Mouse (Mus musculus) hindbrain, embryonic 14.5 days (tissue): ENCODE results near the gene Skint8. TPM values are rescaled to one million over a fixed set of nuclear protein-coding genes. Genes with fewer than 3 reads are reported as not detected.
"Not testable (repeated sequence)": the region's sequence is repeated elsewhere in the genome, so short reads cannot be mapped to it uniquely, and the experiment has no call there.

ENCODE experiments used
- ATAC-seq: fragments of 200-750 bp; cut with Nextera tagmentation; 2 replicates; pipeline ENCODE4 v1.8.0; 2017; ENCODE audit warnings: moderate number of reproducible peaks, mild to moderate bottlenecking, moderate TSS enrichment, moderate library complexity; ENCODE audit not compliant: low FRiP score
- DNase-seq: peaks from one replicate; pipeline ENCODE4 v3.0.0-alpha.2; 2015; ENCODE audit warnings: low spot score
- H3K27ac ChIP-seq: fragments of 300-500 bp; sonication (generic); 2 replicates; pipeline ENCODE4 v1.5.1; 2014; ENCODE audit warnings: mild to moderate bottlenecking, moderate library complexity
- H3K27me3 ChIP-seq: fragments of 300-500 bp; sonication (generic); 2 replicates; pipeline ENCODE4 v1.6.1; 2014; ENCODE audit warnings: mild to moderate bottlenecking, low read length, mixed read lengths; ENCODE audit not compliant: control insufficient read depth, insufficient read depth
- H3K36me3 ChIP-seq: fragments of 300-500 bp; sonication (generic); replicated peaks from 2 replicates; pipeline ENCODE4 v1.6.1; 2014; ENCODE audit not compliant: control insufficient read depth, insufficient read depth
- H3K4me1 ChIP-seq: fragments of 300-500 bp; sonication (generic); replicated peaks from 2 replicates; pipeline ENCODE4 v1.6.1; 2014; ENCODE audit warnings: antibody characterized with exemption, low read length, mixed read lengths; ENCODE audit not compliant: control insufficient read depth, insufficient read depth
- H3K4me2 ChIP-seq: fragments of 300-500 bp; sonication (generic); replicated peaks from 2 replicates; pipeline ENCODE4 v1.6.1; 2014; ENCODE audit warnings: mild to moderate bottlenecking, moderate library complexity
- H3K4me3 ChIP-seq: fragments of 300-500 bp; sonication (generic); replicated peaks from 2 replicates; pipeline ENCODE4 v1.5.1; 2014; ENCODE audit warnings: mild to moderate bottlenecking, low read length
- H3K9ac ChIP-seq: fragments of 300-500 bp; sonication (generic); 2 replicates; pipeline ENCODE4 v1.6.1; 2014
- H3K9me3 ChIP-seq: fragments of 300-500 bp; sonication (generic); 2 replicates; pipeline ENCODE4 v1.6.1; 2016; ENCODE audit warnings: low read length; ENCODE audit not compliant: control insufficient read depth
- WGBS: fragments of 180-500 bp; shearing (Covaris S2); extraction: QIAGEN DNeasy Blood & Tissue Kit; methylation state at CpG from one replicate; pipeline ENCODE4 v1.1.7; 2014; 5-methylcytosine and 5-hydroxymethylcytosine counted together
- polyA plus RNA-seq: library from polyadenylated mRNA; unstranded; fragments of >200 nt; fragmentation: Nextera tagmentation; extraction: Ambion mirVana; gene quantifications from 2 replicates; pipeline ENCODE4 v1.2.1, GENCODE M21; 2014

Skint8 gene
- polyA plus RNA-seq, 1 experiment from 2014 or later: not detected

DNA sequence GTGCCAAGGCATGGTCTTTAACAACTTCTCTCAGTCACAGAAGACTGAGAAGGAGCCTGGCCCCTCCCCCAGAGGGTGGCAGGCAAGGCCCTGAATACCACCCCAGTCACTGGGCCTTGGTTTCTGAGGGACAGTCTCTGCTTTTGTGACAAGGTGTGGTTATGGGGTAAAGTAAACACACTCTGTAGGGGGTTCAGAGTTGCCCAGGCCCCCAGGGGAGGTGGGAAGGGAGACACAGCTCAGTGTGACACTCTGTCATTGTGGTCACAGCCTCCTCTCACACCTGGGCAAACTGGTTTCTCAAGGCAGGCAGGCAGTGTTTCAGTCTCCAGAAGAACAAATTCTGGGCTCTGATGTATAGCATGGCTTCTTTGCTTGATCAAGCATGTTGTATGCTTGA is 16.4 kb upstream of the Skint8 start, which contains the start of gene Slc5a9:
Slc5a9 (minus strand) TSS at position 144 of the 400 bp plus-strand sequence.
- ATAC-seq: no peak

GRCm38 (mm10) chr4:111907926-111908325 is 11.3 kb upstream of the Skint8 start:
- no peaks in the 10 kb centered on the region for H3K27me3 ChIP-seq
- 54% methylated on average over 2 of the region's 2 CpGs for WGBS
- peak; percentile 79 for DNase-seq
- H3K27ac ChIP-seq: no peak overlapping the region
- peak; percentile 65 for ATAC-seq
- no peak overlapping the region for H3K9ac ChIP-seq
- no peaks in the 10 kb centered on the region for H3K4me1 ChIP-seq
- H3K9me3 ChIP-seq: no peaks in the 10 kb centered on the region
- no peak overlapping the region for H3K4me3 ChIP-seq
- H3K36me3 ChIP-seq: no peaks in the 10 kb centered on the region
- no peak overlapping the region for H3K4me2 ChIP-seq

More for the DNA sequence above, 16.4 kb upstream of the Skint8 start, which contains the start of gene Slc5a9:
- Histone ChIP-seq H3K9ac (no peak within 1 kb of the TSS), H3K36me3 (no peaks in the 10 kb centered on the region), H3K4me1 (no peaks in the 10 kb centered on the region), H3K27ac (no peak within 1 kb of the TSS), H3K4me3 (no peak within 1 kb of the TSS), H3K9me3 (no peaks in the 10 kb centered on the region), H3K4me2 (no peak within 1 kb of the TSS), H3K27me3 (no peaks in the 10 kb centered on the region)
- no peak for DNase-seq

GRCm38 (mm10) chr4:111961309-111961708 is 42.1 kb downstream of the Skint8 start:
- DNase-seq (no peak), ATAC-seq (no peak)
- Histone ChIP-seq H3K9me3 (no peaks in the 10 kb centered on the region), H3K9ac (no peak overlapping the region), H3K27me3 (no peaks in the 10 kb centered on the region), H3K36me3 (no peaks in the 10 kb centered on the region), H3K4me3 (no peak overlapping the region), H3K27ac (no peak overlapping the region), H3K4me1 (no peaks in the 10 kb centered on the region), H3K4me2 (no peak overlapping the region)
- WGBS: 23% methylated on average over 1 of the region's 1 CpGs

GRCm38 (mm10) chr4:111963241-111963640 is 44.0 kb downstream of the Skint8 start:
- not testable (repeated sequence) for H3K9me3 ChIP-seq, H3K27ac ChIP-seq, H3K4me3 ChIP-seq, ATAC-seq, H3K4me2 ChIP-seq, H3K36me3 ChIP-seq, H3K4me1 ChIP-seq, H3K9ac ChIP-seq, DNase-seq, H3K27me3 ChIP-seq
- 88% methylated on average over 1 of the region's 1 CpGs for WGBS

- DNase-seq (no peak), ATAC-seq (no peak)
- Histone ChIP-seq H3K4me3 (no peak overlapping the region), H3K4me2 (no peak overlapping the region), H3K4me1 (no peaks in the 10 kb centered on the region), H3K9ac (no peak overlapping the region), H3K27me3 (no peaks in the 10 kb centered on the region), H3K36me3 (no peaks in the 10 kb centered on the region), H3K27ac (no peak overlapping the region), H3K9me3 (no peaks in the 10 kb centered on the region)
- 81% methylated on average over 3 of the region's 3 CpGs for WGBS
Measured at GRCm38 (mm10) chr4:111963669-111964068, 44.5 kb downstream of the Skint8 start.

- no peaks in the 10 kb centered on the region for H3K27me3 ChIP-seq
- no peak within 1 kb of the TSS for H3K4me3 ChIP-seq
- DNase-seq: no peak
- no peak for ATAC-seq
- H3K36me3 ChIP-seq: no peaks in the 10 kb centered on the region
- no peaks in the 10 kb centered on the region for H3K4me1 ChIP-seq
- H3K9me3 ChIP-seq: no peaks in the 10 kb centered on the region
- WGBS: 96% methylated on average over 1 of the region's 1 CpGs
- no peak within 1 kb of the TSS for H3K4me2 ChIP-seq
- H3K9ac ChIP-seq: no peak within 1 kb of the TSS
- H3K27ac ChIP-seq: no peak within 1 kb of the TSS
Measured at GRCm38 (mm10) chr4:111972623-111973022, 53.4 kb downstream of the Skint8 start, which contains the start of gene Skint7. TSS of gene Skint7 (plus strand) at chr4:111972923.

Other genes with a start within 250 kb of the Skint8 start
- 17.8 and 19.0 TPM in 2 replicates for gene Spata6, start 199.4 kb upstream of the Skint8 start, polyA plus RNA-seq
- 0.10 TPM in 1 of 2 replicates, not detected in the other for gene Slc5a9, start 16.5 kb upstream of the Skint8 start, polyA plus RNA-seq
- gene Skint7, start 53.5 kb downstream of the Skint8 start, polyA plus RNA-seq: not detected in 2 replicates
- not detected in 2 replicates for gene Skint1, start 86.9 kb downstream of the Skint8 start, polyA plus RNA-seq
- gene Skint4, start 152.6 kb downstream of the Skint8 start, polyA plus RNA-seq: not detected in 2 replicates